Mouse (Mus musculus): ENCODE data around the gene Ccdc78.

Gene Ccdc78

DNA sequence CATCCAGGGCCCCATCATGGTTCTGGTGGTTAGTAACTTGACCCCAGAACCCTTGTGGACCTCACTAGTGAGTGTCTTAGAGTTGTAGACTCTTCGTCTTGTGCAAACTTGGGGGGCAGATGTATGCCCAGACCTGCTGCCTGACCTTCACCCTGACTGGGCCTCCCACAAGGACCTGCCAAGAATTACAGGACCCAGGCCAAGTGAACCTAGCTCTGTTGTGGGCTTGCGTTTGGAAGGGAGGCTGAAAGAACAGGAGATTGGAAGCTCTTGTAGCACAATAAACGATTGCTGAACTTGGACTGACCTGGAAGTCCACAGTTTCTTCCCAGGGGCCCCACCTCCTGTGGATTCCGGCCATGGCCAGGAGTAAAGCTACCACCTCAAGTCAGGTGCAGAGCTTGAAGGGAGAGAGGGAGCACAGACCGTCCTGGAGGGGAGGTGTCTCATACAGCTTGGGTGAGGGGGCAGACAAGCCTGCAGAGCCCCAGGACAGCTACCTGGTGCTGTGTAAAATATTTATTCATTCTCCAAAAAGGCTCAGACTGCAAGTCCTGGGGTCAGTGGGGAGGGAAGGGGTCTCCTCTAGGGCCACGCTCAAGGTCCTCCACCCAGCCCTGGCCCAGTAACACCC lies 47.7 kb downstream of the Ccdc78 start:
- DNase-seq (ENCODE audit: low spot score in 2 of 2), result no peak

- no peak for DNase-seq (ENCODE audit: low spot score in 2 of 2)
These were observed 48.3 kb downstream of the Ccdc78 start for GRCm38 (mm10) chr17:25834595-25835222.

DNA sequence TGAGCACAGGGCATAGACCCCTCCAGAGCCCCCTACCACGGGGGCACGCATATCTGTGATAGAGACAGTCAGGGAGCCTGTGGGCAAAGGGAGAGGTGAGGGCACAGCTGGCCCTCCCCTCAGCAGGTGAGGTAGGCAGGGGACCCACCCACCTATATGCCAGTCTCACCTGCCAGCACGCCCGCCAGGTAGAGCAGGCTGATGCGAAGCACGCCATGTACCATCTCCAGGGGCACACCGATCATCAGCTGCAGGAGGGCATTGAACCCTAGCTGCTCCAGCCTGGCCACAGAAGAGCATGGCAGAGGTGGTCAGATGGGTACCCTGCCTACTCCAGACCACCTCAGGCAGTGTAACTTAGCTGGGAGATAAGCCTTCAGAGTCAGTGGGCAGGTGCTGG lies 48.9 kb downstream of the Ccdc78 start:
- no peak for DNase-seq (ENCODE audit: low spot score in 2 of 2)

GRCm38 (mm10) chr17:25835816-25836215 lies 49.4 kb downstream of the Ccdc78 start:
- no peak for DNase-seq (ENCODE audit: low spot score in 2 of 2)

DNA sequence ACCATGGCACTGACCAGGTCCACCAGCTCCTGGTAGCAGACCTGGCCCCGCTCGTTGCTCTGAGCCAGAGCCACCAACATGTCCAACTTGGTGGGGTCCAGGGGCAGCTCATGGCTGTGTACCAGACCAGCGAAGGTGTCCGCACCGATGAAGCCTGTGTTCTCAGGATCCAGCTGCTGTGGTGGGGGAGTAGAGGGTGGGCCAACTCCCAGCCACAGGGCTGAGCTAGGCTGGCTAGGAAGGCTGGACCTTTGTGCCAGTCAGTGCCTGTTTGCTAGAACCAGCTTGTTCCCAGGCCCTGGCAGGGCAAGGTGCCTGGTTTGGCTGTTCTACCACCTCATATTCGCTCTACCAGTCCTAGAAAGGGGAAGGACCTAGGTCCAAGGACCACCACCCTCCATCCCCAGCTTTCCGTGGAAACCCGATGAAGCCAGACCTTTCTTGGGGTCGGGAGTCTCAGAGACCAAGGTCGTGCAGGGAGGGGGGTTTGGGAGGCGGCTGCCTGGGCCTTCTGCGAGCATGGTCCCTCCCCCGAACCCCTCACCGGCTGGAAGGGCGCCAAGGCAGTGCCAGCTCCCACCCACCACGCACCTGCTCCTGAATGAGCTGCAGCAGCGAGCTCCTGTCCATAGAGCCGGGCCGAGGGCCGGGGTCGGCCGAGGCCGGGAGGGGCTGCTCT lies 50.2 kb downstream of the Ccdc78 start:
- peak in 1 of 2 experiments; percentile 62 for DNase-seq (ENCODE audit: low spot score in 2 of 2)

DNA sequence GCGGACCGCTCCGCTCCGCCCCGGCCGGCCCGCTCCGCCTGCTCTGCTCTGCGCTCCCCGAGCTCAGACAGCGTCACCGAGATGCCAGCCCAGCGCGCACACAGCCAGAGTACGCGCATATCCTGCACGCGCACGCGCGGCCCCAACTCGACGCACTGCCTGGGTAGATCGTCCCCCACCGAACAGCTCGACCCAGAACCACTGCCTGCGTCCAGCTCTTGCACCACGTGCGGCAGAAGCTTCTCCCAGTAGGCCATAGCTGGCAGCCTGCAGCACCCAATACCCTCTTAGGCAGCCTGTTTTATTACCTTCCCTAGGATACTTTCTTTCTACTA lies 50.7 kb downstream of the Ccdc78 start, which contains the start of gene Rhbdl1:
TSS of gene Rhbdl1 (minus strand) at position 220 of the 335 bp plus-strand sequence.
- peak in 1 of 2 experiments; percentile 79 for DNase-seq (ENCODE audit: low spot score in 2 of 2)

DNA sequence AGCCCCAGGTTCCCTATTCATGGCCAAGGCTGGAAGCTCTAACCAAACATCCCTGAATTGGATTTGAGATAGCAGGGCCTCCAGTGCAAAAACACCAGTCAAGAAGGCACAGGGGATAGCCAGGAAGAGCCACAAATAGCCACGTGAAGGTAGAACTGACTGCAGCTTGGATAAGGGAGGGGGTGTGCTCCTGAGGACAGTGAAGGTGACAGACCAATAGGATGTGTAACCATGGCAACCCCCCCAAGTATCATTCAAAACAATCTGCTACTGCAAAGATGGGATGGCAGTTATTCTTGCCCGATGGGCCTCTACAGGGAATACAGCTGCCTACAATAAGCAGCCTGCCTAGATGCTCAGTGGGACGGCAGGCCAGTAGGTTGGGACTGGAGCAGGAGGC lies 51.2 kb downstream of the Ccdc78 start:
- DNase-seq (ENCODE audit: low spot score in 2 of 2), result no peak

DNA sequence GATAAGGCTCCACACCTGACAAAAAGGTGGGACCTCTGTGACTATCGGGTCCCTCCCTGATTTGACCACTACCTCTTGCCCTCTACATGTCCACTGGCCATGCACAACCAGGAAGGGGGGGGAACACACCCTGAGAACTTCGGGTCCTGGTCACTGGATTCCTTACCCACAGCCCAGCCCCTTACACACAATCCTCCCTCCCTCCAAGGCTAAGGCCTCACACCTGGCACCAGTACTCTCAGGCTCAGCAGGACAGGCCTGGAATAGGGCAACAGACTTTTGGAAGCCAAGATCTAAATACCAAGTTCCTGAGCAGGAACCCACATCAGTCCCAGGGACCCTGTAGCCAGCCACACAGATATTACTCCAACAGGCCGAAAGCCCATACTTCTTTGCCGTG lies 52.5 kb downstream of the Ccdc78 start:
- no peak for DNase-seq (ENCODE audit: low spot score in 2 of 2)

DNA sequence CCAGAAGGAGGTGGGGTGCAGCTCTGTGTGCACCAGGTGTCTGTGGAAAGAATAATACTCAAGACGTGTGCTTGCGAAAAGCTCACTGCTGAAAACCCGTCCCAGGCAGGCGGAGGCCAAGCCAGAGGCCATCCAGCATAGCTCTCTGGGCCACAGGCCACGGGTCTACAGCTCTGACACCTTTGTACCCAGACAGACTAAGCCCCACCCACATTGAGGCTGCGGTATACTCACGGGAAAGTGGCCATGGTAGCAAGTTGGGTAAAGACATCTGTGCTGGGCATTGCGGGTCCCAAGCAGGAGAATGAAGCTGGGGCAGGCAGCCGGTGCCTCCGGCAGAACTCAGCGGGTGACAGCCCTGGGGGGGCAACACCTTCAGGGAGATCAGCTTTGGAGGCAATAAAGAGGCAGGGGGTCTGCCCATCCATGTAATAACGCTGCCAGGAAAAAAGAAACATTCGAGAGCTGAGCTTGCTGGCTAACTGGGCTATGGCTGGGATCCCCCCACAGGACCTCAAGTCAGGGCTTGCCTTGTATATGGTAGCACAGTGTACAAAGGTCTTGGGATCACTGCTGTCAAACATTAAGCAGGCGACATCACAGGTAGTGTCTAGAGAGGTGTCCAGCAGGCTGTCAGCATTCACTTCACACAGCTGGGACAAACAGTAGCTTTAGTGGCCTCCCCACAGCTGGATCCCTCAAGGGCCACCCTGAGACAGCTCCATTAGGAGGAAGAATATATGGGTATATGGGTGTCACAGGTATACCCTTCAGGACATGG lies 53.3 kb downstream of the Ccdc78 start:
- DNase-seq (ENCODE audit: low spot score in 2 of 2), result no peak

All from urinary bladder, postnatal 36 days (tissue).